Mouse (Mus musculus) megakaryocyte, embryonic 14.5 days (primary cell): ENCODE measurements around the gene Atoh7. TPM values are rescaled to one million over a fixed set of nuclear protein-coding genes. Genes with fewer than 3 reads are reported as not detected.

ENCODE experiments used
- H3K27me3 ChIP-seq: replicated peaks from 2 replicates; pipeline ENCODE3; 2012; ENCODE audit warnings: inconsistent platforms
- H3K36me3 ChIP-seq: replicated peaks from 2 replicates; pipeline ENCODE3; 2012; ENCODE audit warnings: low read length, inconsistent platforms, mixed read lengths
- H3K4me1 ChIP-seq: 2 replicates; pipeline ENCODE4 v1.6.1; 2012; ENCODE audit warnings: inconsistent platforms
- H3K4me3 ChIP-seq: replicated peaks from 2 replicates; pipeline ENCODE3; 2012; ENCODE audit warnings: moderate library complexity, mild to moderate bottlenecking, inconsistent platforms
- H3K9me3 ChIP-seq: 2 replicates; pipeline ENCODE4 v1.6.1; 2012; ENCODE audit warnings: inconsistent platforms
- FLI1 ChIP-seq: IDR thresholded peaks from 2 replicates; pipeline ENCODE4 v1.6.1; 2012; ENCODE audit warnings: low read length, inconsistent platforms, mixed read lengths
- GATA1 ChIP-seq: IDR thresholded peaks from 3 replicates; pipeline ENCODE4 v1.6.1; 2012; ENCODE audit warnings: mixed read lengths, low read length, inconsistent platforms, borderline replicate concordance
- polyA plus RNA-seq: library from polyadenylated mRNA; stranded (reverse); fragments of >175 nt; gene quantifications from 2 replicates; pipeline ENCODE4 v1.2.3, GENCODE M21; 2012; ENCODE audit warnings: low replicate concordance; ENCODE audit not compliant: insufficient read depth

Gene Atoh7
- polyA plus RNA-seq, 1 experiment: not detected

DNA sequence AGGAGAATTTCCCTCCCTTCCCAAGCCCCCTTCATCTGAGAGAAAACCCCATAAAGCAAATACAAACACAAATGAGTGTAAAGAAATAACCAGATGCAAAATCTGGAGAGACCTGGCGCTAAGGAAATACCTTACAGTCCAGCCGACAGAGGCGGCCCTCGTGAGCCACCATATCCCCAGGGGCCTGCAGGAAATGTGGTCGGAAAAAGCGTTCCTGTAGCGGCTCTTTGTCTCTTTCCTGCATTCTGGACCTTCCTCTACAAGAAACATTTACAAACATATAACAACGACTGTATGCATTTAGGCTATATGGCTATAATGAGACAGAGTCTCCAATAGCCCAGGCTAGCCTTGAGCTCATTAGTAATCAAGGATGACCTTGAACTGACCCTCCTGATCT, 23.7 kb downstream of the Atoh7 start:
- Histone ChIP-seq H3K4me3 (no peak overlapping the region), H3K4me1 (no peaks in the 10 kb centered on the region), H3K9me3 (peaks cover 8% of the 10 kb centered on the region; the same call in 1 of the 2 replicates), H3K36me3 (no peaks in the 10 kb centered on the region), H3K27me3 (peaks cover 9% of the 10 kb centered on the region)
- TF ChIP-seq GATA1 (no peak), FLI1 (no peak)

DNA sequence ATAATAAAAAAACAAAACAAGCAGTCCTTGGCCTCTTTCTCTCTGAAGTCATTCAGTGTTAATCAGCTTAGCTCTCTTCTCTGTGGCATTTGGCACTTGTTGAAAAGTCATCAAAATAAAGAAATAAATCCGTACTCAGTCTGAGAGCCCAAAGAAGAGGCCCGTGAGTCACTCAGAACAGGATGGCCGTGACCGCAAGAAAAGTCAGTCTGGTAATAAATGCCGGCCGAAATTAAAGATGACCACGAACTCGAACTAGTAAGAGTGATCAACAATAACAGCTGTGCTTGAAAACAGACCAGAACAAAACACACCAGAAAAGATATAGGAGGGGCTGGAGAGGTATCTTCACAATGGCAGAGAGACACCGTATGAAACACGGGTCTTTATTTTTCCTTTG, 24.6 kb downstream of the Atoh7 start:
- H3K36me3 ChIP-seq: no peaks in the 10 kb centered on the region
- H3K9me3 ChIP-seq: peaks cover 8% of the 10 kb centered on the region; the same call in 1 of the 2 replicates
- H3K27me3 ChIP-seq: peaks cover 11% of the 10 kb centered on the region
- no peak overlapping the region for H3K4me3 ChIP-seq
- no peak for TF ChIP-seq GATA1
- no peak for TF ChIP-seq FLI1
- H3K4me1 ChIP-seq: no peaks in the 10 kb centered on the region

DNA sequence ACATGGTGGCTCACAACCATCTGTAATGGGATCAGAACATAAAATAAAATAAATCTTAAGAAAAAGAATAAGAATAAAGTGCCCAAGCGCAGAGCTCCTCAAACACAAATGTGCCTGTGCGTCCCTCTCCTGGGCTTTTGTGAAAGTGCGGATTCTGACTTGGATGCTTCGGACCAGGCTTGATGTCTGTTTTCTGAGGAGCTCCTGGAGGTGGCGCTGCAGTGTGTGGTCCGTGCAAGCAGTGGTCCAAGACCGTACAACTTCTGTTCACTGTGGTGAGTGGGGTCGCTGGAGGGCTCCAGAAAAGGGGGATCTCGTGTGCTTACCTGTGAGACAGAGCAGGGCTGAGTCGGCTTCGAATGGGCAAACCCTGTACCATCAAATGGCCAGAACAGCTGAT, 25.9 kb downstream of the Atoh7 start:
- no peaks in the 10 kb centered on the region for H3K4me1 ChIP-seq
- TF ChIP-seq GATA1: no peak
- no peak for TF ChIP-seq FLI1

DNA sequence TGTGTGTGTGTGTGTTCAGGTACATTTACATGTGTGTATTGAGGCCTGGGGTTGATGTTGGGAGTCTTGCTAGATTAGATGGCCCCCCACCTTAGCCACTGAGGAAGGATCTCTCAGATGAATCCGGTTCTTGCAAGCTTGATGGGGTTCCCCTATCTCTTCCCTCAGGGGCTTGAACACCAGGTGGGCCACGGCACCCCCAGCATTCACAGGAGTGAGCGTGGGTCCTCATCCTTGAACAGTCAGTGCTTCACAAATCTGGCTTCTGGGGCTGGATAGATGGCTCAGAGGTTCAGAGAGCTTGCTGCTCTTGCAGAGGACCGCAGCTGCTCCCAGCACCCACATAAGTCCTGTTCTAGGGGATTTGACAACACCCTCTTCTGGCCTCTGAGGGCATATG, 26.7 kb downstream of the Atoh7 start:
- TF ChIP-seq GATA1 (no peak), FLI1 (no peak)
- H3K4me1 ChIP-seq: no peaks in the 10 kb centered on the region
- H3K9me3 ChIP-seq: peaks cover 12% of the 10 kb centered on the region
- peaks cover 11% of the 10 kb centered on the region for H3K27me3 ChIP-seq
- no peak overlapping the region for H3K4me3 ChIP-seq
- H3K36me3 ChIP-seq: no peaks in the 10 kb centered on the region

More for the DNA sequence above, 25.9 kb downstream of the Atoh7 start:
- Histone ChIP-seq H3K4me3 (no peak overlapping the region), H3K9me3 (peaks cover 8% of the 10 kb centered on the region; the same call in 1 of the 2 replicates), H3K27me3 (peaks cover 8% of the 10 kb centered on the region), H3K36me3 (no peaks in the 10 kb centered on the region)

DNA sequence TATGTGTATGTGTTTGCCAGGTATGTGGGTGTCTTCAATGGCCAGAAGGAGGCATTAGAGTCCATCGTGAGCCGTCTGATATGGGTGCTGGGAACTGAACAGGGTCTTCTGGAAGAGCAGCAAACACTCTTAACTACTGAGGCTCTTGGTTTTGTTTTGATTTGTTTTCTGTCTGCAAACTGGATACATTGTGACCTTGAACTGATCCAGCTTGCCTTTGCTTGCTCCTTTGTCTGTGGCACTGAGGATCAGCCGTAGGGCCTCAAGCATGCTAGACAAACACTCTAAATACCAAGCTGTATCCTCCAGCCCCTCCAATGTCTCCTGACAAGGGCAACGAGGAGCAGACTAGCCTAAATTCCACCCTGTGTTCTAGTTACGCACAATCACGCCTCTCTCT, 27.7 kb downstream of the Atoh7 start:
- Histone ChIP-seq H3K4me1 (no peaks in the 10 kb centered on the region), H3K27me3 (peaks cover 14% of the 10 kb centered on the region), H3K9me3 (peaks cover 12% of the 10 kb centered on the region), H3K36me3 (no peaks in the 10 kb centered on the region), H3K4me3 (no peak overlapping the region)
- no peak for TF ChIP-seq GATA1
- TF ChIP-seq FLI1: no peak

DNA sequence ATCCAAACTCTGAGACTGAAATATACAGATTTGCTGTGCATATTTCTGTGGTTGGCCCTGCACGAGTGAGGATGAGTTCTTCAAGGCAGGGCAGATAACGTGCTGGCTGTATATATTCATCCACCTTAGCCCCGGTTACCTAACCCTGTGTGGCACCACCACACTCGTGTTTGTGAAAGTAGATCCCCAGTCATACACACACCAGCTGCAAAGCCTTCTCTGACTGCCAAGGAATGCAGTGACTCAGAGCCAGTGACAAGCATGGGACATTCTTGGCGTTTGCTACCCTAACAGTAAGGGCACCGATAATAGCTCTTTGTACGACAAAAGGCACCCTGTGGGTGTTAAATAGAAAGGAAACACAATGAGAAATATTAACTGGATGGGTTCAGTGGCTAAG, 28.8 kb downstream of the Atoh7 start:
- TF ChIP-seq GATA1: no peak
- TF ChIP-seq FLI1: no peak
- Histone ChIP-seq H3K9me3 (peaks cover 16% of the 10 kb centered on the region), H3K4me3 (no peak overlapping the region), H3K27me3 (peaks cover 16% of the 10 kb centered on the region), H3K36me3 (no peaks in the 10 kb centered on the region), H3K4me1 (no peaks in the 10 kb centered on the region)

DNA sequence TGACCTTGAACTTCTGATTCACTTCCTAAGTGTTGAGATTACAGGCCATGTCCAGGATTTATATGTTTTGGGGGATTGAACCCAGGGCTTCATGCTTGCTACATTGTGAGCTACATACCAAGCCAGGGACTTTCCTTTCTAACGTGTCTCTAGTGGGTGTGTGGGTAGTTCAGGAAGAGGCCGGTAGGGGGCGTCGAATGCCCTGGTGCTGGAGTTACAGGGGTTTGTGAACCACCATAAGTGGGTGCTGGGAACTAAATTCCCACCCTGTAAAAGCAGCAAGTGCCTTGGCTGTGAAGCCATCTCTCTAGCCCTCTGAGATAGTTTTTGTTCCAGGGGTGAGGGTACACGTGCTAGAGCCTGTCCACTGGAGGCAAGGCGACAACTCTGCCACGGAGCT, 31.0 kb downstream of the Atoh7 start:
- TF ChIP-seq FLI1 (no peak), GATA1 (no peak)
- H3K27me3 ChIP-seq: peaks cover 18% of the 10 kb centered on the region
- H3K9me3 ChIP-seq: peaks cover 17% of the 10 kb centered on the region
- no peaks in the 10 kb centered on the region for H3K4me1 ChIP-seq
- no peak overlapping the region for H3K4me3 ChIP-seq
- no peaks in the 10 kb centered on the region for H3K36me3 ChIP-seq

DNA sequence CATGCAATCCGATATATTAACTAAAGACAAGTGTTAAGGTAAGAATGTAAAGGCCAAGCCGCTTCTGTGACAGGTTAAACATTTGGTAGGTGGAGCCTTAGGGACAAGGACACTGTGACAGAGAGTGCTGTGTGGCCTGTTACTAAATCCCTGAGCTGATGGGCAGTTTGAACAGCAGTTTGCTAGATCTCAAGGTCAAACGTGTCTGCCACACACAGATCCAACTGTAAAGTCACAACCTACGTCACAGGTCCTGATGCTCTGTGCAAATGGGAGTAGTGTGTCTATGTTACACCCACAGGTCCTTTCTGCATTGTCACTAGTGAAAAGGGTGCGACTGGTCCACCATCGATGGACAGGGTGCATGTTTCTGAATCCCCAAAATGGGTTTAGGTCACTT, 32.9 kb downstream of the Atoh7 start:
- TF ChIP-seq GATA1: no peak
- TF ChIP-seq FLI1: no peak
- H3K4me1 ChIP-seq: no peaks in the 10 kb centered on the region
- peaks cover 25% of the 10 kb centered on the region for H3K27me3 ChIP-seq
- peak overlapping the region; percentile 0 for H3K4me3 ChIP-seq
- peaks cover 11% of the 10 kb centered on the region for H3K9me3 ChIP-seq
- no peaks in the 10 kb centered on the region for H3K36me3 ChIP-seq

DNA sequence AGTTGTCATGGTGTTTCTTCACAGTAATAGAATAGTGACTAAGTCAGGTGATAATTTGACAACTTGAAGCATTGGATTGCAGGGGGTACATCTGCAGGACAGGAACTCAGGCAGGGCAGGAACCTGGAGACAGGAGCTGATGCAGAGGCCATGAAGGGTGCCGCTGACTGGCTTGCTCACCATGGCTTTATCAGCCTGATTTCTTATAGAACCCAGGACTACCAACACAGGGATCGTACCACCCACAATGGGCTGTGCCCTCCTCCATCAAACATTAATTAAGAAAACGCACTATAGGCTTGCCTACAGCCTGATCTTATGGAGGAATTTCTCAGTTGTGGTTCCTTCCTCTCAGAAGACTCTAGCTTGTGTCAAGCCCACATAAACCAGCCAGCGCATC, 33.9 kb downstream of the Atoh7 start:
- Histone ChIP-seq H3K27me3 (peaks cover 20% of the 10 kb centered on the region), H3K4me1 (no peaks in the 10 kb centered on the region), H3K4me3 (no peak overlapping the region), H3K36me3 (no peaks in the 10 kb centered on the region), H3K9me3 (peaks cover 9% of the 10 kb centered on the region)
- TF ChIP-seq FLI1 (no peak), GATA1 (no peak)

DNA sequence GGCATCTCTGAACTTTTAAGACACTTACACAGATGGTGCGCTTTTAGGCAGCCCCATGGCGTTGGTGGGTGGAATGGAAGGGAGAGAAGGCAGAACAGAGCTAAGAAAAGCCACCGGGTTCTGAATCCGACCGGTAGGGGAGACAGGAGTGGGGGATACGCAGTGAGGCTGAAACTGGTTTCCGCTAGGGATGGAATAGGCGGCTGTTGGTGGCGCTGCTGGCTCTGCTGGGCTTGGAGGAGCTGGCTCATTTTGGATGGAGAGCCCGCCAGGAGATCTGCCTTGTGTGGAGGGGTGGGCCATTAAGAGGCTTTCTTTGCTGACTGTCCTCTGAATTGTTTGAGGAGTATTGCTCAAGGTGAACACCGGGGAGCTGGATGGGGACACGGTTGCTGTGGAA, 36.2 kb downstream of the Atoh7 start:
- Histone ChIP-seq H3K36me3 (no peaks in the 10 kb centered on the region), H3K4me3 (no peak overlapping the region)
- TF ChIP-seq GATA1: no peak
- TF ChIP-seq FLI1: no peak

DNA sequence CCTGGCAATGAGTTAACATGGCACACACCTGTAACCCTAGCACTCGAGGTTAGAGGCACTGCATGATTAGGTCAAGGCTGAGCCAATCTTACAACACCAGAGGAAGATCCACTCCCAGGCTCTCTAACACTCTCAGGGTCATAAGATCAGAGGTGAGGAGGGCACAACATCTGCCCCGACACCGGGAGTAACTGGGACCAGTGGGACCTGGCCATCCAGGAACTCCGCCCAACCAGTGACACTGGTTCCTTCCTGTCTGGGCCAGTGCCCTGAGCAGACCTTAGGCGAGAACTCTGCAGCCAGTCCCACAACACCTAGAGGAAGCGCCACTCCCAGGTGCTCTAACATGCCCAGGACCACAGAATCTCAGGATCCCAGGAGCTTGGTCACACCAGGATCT, 37.0 kb downstream of the Atoh7 start:
- Histone ChIP-seq H3K27me3 (peaks cover 16% of the 10 kb centered on the region), H3K4me3 (no peak overlapping the region), H3K9me3 (0 out of 2 replicates have a peak, but pooled peaks cover 4% of the 10 kb centered on the region), H3K36me3 (no peaks in the 10 kb centered on the region), H3K4me1 (no peaks in the 10 kb centered on the region)
- TF ChIP-seq FLI1: no peak
- no peak for TF ChIP-seq GATA1

More for the DNA sequence above, 36.2 kb downstream of the Atoh7 start:
- Histone ChIP-seq H3K4me1 (no peaks in the 10 kb centered on the region), H3K27me3 (peaks cover 18% of the 10 kb centered on the region), H3K9me3 (peaks cover 6% of the 10 kb centered on the region)
